Mouse (Mus musculus): ENCODE data around the gene Ganab. TPM values are rescaled to one million over a fixed set of nuclear protein-coding genes. Genes with fewer than 3 reads are reported as not detected.
"Not testable (repeated sequence)": the region's sequence is repeated elsewhere in the genome, so short reads cannot be mapped to it uniquely, and the experiment has no call there.

Ganab gene
- 114 and 118 TPM in 2 replicates for polyA plus RNA-seq (2016; fragmentation: Nextera tagmentation; extraction: Ambion mirVana)

DNA sequence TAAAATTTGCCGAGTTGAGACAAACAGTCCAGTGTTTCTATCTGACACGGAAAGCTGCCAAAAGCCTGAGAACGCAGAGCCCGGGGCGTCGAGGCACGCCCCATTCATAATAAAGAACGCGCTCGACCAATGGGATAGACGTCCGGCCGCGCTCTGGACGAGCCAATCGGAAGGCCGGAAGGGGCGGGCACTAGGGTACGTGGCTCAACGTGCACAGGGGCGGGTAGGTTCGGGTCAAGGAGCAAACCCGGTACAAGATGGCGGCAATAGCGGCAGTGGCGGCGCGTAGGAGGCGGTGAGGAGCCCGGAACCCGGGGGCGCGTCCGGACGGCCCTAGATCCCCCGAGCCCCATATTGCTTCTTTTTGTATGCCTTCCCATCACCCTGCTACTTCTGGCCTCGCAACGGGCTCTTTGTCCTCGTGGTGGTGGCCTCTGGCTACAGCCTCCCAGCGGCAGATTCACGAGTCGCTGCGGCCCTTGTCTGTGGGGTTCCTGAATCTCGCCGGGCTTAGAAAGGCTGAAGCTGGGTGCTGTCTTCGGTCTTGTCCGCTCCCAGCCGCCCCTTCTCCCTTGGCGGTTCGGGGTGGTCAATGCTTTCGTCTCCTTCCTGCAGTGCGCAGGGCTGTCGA, at the start of gene Ganab:
TSS of gene Ganab (plus strand) at position 207 of the 631 bp plus-strand sequence.
- Histone ChIP-seq H3K27me3 (no peaks in the 10 kb centered on the region), H3K4me1 (peaks cover 34% of the 10 kb centered on the region), H3K9me3 (replicated peaks) (no peaks in the 10 kb centered on the region), H3K36me3 (peaks cover 34% of the 10 kb centered on the region), H3K27ac (peak within 1 kb of the TSS; percentile 85), H3K9ac (peak within 1 kb of the TSS; percentile 90), H3K4me2 (replicated peaks) (peak within 1 kb of the TSS; percentile 80), H3K4me3 (peak within 1 kb of the TSS; percentile 86)
- peak; percentile 99 for ATAC-seq (ENCODE audit: low FRiP score)
- under 1% methylated on average over 53 of the region's 53 CpGs for WGBS

DNA sequence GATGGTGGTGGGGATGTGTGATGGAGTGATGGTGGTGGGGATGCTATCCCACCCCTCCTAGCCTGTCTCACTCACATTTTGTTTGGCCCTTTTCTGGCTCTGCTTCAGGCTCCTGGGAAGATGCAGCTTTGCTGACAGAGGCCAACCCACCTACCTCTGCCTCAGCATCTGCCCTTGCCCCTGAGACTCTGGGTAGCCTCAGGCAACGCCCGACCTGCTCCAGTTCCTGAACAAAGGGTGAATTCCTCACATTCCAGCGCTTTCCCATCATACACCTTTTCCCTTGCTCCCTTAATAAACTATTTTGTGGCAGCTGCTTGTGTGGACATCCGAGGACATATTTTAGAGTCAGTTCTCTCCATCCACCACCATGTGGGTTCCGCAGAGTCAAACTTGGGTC, 49.5 kb upstream of the Ganab start:
- H3K36me3 ChIP-seq, result peaks cover 34% of the 10 kb centered on the region
- no peaks in the 10 kb centered on the region for H3K9me3 ChIP-seq (replicated peaks)
- no peak overlapping the region for H3K4me3 ChIP-seq
- 81% methylated on average over 5 of the region's 5 CpGs for WGBS
- H3K27ac ChIP-seq, result no peak overlapping the region
- H3K4me2 ChIP-seq (replicated peaks), result no peak overlapping the region
- no peak overlapping the region for H3K9ac ChIP-seq
- no peaks in the 10 kb centered on the region for H3K27me3 ChIP-seq
- ATAC-seq (ENCODE audit: low FRiP score), result no peak
- no peaks in the 10 kb centered on the region for H3K4me1 ChIP-seq

DNA sequence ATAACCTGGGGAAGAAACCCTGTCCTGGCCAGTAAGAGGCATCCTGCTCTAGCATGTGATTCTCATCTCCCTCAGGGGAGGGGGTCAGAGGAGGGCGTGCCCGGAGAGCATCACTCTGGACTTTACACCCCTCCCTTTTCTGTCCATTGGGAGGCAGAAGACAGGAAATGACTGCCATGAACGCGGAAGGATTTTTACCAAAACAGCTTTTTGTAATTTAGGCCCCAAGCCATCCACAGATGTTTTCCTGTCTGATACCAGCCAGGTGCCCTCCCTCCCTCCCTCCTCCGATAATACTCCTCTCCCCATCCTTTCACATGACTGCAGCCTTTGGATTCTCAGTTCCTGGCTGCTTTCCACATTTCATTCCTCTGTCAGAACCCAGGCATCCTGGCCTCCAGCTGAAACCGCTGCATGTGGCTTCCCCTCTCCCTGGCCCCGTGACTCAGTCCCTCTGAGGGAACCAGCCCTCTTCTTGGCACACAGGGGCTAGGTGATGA, 47.4 kb upstream of the Ganab start, which contains the start of gene Lrrn4cl:
TSS of gene Lrrn4cl (plus strand) at position 367 of the 500 bp plus-strand sequence.
- Histone ChIP-seq H3K9me3 (replicated peaks) (no peaks in the 10 kb centered on the region), H3K36me3 (peaks cover 34% of the 10 kb centered on the region), H3K4me2 (replicated peaks) (no peak within 1 kb of the TSS), H3K4me3 (no peak within 1 kb of the TSS), H3K9ac (peak within 1 kb of the TSS; percentile 27; the same call in 1 of the 2 replicates), H3K27ac (0 out of 2 replicates have a peak within 1 kb of the TSS, but pooled peaks have one; percentile 5), H3K27me3 (no peaks in the 10 kb centered on the region), H3K4me1 (no peaks in the 10 kb centered on the region)
- 29% methylated on average over 7 of the region's 7 CpGs for WGBS
- ATAC-seq (ENCODE audit: low FRiP score), result no peak

DNA sequence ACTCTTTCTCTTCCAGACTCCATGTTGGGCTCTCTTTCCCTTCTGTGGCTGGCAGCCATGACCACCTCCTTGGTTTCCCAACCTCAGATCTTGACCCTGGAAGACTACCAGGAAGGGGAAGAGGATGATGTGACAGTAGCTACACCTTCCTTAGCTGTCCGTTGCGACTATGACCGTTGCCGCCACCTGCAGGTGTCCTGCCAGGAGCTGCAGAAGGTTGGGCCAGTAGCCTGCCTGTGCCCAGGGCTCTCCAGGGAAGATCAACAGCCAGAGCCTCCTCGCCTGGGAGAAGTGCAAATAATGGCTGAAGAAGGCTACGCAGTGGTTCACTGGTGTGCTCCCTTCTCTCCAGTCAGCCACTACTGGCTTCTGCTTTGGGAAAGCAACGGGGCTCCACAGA, 46.2 kb upstream of the Ganab start:
- no peak for ATAC-seq (ENCODE audit: low FRiP score)
- H3K4me3 ChIP-seq, result no peak overlapping the region
- H3K36me3 ChIP-seq, result peaks cover 22% of the 10 kb centered on the region
- H3K27ac ChIP-seq, result no peak overlapping the region
- no peaks in the 10 kb centered on the region for H3K27me3 ChIP-seq
- H3K4me2 ChIP-seq (replicated peaks), result no peak overlapping the region
- WGBS, result 48% methylated on average over 7 of the region's 7 CpGs
- no peaks in the 10 kb centered on the region for H3K9me3 ChIP-seq (replicated peaks)
- H3K9ac ChIP-seq, result no peak overlapping the region
- H3K4me1 ChIP-seq, result no peaks in the 10 kb centered on the region

DNA sequence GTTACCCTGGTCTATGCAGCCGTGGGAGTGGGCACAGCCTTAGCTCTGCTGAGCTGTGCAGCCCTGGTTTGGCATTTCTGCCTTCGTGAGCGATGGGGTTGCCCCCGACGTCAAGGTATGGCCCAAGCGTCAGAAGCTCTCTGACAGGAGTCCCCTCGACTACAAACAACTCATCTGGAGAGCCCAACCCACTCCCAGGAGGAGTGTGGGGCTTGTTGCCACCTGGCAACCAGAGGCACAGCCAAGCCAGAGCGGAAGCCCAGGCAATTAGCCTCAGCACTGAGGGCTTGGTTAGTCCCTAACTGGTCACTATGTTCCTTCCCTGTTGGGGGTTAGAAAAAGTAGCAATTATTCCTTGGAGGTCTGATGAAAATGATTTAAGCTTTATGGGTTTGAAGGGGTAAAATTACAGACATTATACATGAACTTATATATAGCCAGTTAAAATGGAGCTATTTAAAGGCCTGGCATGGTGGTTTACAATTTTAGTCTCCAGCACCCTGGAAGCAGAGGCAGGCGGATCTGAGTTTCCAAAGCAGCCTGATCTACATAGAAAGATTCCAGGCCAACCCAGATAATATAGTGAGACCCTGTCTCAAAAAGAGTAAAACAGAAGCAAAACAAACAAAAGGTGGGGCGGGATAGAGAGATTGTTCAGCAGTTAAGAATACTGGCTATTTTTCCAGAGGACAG, 45.5 kb upstream of the Ganab start:
- ATAC-seq (ENCODE audit: low FRiP score), result no peak
- H3K9me3 ChIP-seq (replicated peaks), result no peaks in the 10 kb centered on the region
- peaks cover 15% of the 10 kb centered on the region for H3K36me3 ChIP-seq
- no peaks in the 10 kb centered on the region for H3K27me3 ChIP-seq
- H3K9ac ChIP-seq, result no peak overlapping the region
- no peaks in the 10 kb centered on the region for H3K4me1 ChIP-seq
- WGBS, result 67% methylated on average over 10 of the region's 10 CpGs
- H3K4me2 ChIP-seq (replicated peaks), result no peak overlapping the region
- H3K27ac ChIP-seq, result no peak overlapping the region
- no peak overlapping the region for H3K4me3 ChIP-seq

DNA sequence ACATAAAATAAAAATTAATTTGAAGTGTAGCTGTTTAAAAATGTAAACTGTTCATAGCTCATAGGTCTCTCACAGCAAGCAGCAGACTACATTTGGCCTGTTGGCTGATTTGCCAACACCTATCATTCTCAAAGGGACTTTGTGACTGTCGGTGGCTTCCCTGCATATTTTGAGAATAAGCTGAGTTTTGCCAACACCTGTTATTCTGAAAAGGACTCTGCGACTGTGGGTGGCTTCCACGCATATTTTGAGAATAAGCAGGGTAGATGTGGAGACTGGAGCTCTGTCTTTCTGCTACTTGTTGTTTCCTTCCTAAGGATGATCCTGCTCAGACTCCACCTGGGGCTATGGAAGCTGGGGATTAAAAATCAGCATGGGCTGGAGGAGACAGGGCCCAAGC, 44.8 kb upstream of the Ganab start:
- ATAC-seq (ENCODE audit: low FRiP score), result no peak
- Histone ChIP-seq H3K9ac (no peak overlapping the region), H3K9me3 (replicated peaks) (no peaks in the 10 kb centered on the region), H3K4me3 (no peak overlapping the region), H3K27me3 (no peaks in the 10 kb centered on the region), H3K4me1 (no peaks in the 10 kb centered on the region), H3K27ac (no peak overlapping the region), H3K36me3 (peaks cover 8% of the 10 kb centered on the region), H3K4me2 (replicated peaks) (no peak overlapping the region)
- 83% methylated on average over 3 of the region's 3 CpGs for whole genome bisulfite sequencing

DNA sequence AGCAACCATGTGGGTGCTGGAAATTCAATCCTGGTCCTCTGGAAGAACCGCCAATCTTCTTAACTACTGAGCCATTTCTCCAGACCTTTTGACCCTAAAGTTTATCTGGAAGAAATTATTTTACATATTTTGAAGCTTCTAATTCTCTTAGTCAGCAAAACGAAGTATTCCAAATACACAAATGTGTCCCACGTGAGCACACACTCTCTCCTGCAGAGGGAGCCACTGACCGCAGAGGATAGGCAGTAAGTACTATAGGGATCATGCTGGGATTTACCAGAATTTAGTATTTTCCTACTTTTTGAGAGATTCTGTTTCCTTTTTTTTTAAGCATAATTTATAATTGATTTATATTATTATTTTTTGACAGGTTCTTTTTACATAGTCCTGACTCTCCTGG, 40.2 kb upstream of the Ganab start:
- no peak for ATAC-seq (ENCODE audit: low FRiP score)
- Histone ChIP-seq H3K27ac (no peak overlapping the region), H3K4me1 (no peaks in the 10 kb centered on the region), H3K4me3 (no peak overlapping the region), H3K4me2 (replicated peaks) (no peak overlapping the region), H3K36me3 (no peaks in the 10 kb centered on the region), H3K9ac (no peak overlapping the region), H3K9me3 (replicated peaks) (no peaks in the 10 kb centered on the region), H3K27me3 (no peaks in the 10 kb centered on the region)
- 38% methylated on average over 4 of the region's 4 CpGs for WGBS

DNA sequence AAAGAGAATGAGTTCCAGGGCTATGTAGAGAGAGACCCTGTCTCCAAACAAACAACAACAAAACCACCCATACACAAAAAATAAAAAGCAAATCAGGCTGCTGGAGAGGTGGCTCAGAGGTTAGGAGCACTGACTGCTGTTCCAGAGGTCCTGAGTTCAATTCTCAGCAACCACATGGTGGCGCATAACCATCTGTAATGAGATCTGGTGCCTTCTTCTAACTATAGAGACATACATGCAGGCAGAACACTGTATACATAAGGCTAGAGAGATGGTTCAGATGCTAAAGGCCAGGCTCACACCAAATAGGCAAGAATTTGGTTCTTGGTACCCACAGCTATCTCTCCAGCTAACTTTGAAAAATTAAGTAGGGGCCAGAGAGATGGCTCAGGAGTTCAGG, 38.9 kb upstream of the Ganab start:
- H3K4me1 ChIP-seq, result no peaks in the 10 kb centered on the region
- H3K9me3 ChIP-seq (replicated peaks), result no peaks in the 10 kb centered on the region
- no peaks in the 10 kb centered on the region for H3K27me3 ChIP-seq
- H3K27ac ChIP-seq, result no peak overlapping the region
- no peak for ATAC-seq (ENCODE audit: low FRiP score)
- no peak overlapping the region for H3K4me2 ChIP-seq (replicated peaks)
- H3K36me3 ChIP-seq, result no peaks in the 10 kb centered on the region
- no peak overlapping the region for H3K4me3 ChIP-seq
- no peak overlapping the region for H3K9ac ChIP-seq
- WGBS, result 30% methylated on average over 1 of the region's 1 CpGs

DNA sequence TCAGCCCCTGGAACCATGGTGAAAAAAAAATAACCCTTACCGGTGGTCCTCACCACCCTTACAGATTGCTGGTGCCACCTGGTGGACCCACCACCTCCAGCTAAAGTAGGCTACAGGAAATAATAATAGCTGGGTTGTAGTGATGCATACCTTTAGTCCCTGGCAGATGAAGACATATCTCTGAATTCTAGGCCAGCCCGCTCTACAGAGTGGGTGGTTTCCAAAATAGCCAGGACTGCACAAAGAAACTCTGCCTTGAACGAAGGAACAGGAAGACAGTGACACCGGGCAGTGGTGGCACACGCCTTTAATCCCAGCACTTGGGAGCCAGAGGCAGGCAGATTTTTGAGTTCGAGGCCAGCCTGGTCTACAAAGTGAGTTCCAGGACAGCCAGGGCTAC, 33.6 kb upstream of the Ganab start:
- no peak overlapping the region for H3K27ac ChIP-seq

DNA sequence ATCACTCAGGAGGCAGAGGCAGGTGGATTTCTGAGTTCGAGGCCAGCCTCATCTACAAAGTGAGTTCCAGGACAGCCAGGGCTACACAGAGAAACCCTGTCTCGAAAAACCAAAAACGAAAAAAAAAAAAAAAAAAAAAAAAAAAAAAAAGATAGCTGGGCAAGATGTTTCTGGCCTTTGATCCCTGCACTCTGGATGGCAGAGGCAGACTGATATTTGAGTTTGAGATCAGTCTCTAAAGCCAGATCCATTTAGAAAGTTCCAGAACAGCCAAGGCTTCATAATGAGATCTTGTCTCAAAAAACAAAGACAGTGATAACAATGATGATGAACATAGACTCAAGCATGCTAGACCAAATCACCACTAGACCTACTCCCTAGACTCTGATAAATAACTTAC, 27.5 kb upstream of the Ganab start:
- H3K27ac ChIP-seq; H3K27me3 ChIP-seq; H3K4me1 ChIP-seq; H3K9ac ChIP-seq; H3K4me3 ChIP-seq; ATAC-seq (ENCODE audit: low FRiP score); H3K9me3 ChIP-seq (replicated peaks): not testable (repeated sequence)
- H3K4me2 ChIP-seq (replicated peaks), result peak overlapping the region; percentile 83; the same call in 1 of the 2 replicates
- H3K36me3 ChIP-seq, result peaks cover 23% of the 10 kb centered on the region
- 73% methylated on average over 3 of the region's 3 CpGs for WGBS

More for the DNA sequence above, 33.6 kb upstream of the Ganab start:
- no peak for ATAC-seq (ENCODE audit: low FRiP score)
- H3K9ac ChIP-seq, result no peak overlapping the region
- no peak overlapping the region for H3K4me2 ChIP-seq (replicated peaks)
- 80% methylated on average over 6 of the region's 6 CpGs for WGBS
- no peaks in the 10 kb centered on the region for H3K9me3 ChIP-seq (replicated peaks)
- H3K27me3 ChIP-seq, result no peaks in the 10 kb centered on the region
- no peak overlapping the region for H3K4me3 ChIP-seq
- H3K36me3 ChIP-seq, result no peaks in the 10 kb centered on the region
- H3K4me1 ChIP-seq, result no peaks in the 10 kb centered on the region

DNA sequence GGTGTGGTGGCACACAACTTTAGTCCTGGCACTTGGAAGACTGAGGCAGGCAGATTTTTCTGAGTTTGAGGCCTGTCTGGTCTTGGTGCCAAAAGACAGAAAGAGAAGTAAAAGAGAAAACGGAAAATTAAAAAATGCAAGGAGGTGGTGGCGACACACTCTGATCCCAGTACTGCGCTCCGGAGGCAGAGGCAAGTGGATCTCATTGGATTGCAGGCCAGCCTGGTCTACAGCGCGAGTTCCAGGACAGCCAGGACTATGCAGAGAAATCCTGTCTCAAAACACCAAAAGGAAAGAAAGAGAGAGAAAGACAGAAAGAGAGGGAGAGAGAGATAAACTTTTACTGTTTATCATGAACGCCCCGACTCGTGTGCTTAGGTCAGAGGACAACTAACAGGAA, 27.0 kb upstream of the Ganab start:
- H3K4me1 ChIP-seq, result peaks cover 6% of the 10 kb centered on the region
- H3K36me3 ChIP-seq, result peaks cover 28% of the 10 kb centered on the region
- no peaks in the 10 kb centered on the region for H3K9me3 ChIP-seq (replicated peaks)
- 66% methylated on average over 9 of the region's 9 CpGs for WGBS
- H3K4me2 ChIP-seq (replicated peaks), result peak overlapping the region; percentile 83
- H3K27ac ChIP-seq, result peak overlapping the region; percentile 74
- peak overlapping the region; percentile 72 for H3K4me3 ChIP-seq
- H3K27me3 ChIP-seq, result no peaks in the 10 kb centered on the region
- H3K9ac ChIP-seq, result peak overlapping the region; percentile 84
- peak; percentile 56 for ATAC-seq (ENCODE audit: low FRiP score)

DNA sequence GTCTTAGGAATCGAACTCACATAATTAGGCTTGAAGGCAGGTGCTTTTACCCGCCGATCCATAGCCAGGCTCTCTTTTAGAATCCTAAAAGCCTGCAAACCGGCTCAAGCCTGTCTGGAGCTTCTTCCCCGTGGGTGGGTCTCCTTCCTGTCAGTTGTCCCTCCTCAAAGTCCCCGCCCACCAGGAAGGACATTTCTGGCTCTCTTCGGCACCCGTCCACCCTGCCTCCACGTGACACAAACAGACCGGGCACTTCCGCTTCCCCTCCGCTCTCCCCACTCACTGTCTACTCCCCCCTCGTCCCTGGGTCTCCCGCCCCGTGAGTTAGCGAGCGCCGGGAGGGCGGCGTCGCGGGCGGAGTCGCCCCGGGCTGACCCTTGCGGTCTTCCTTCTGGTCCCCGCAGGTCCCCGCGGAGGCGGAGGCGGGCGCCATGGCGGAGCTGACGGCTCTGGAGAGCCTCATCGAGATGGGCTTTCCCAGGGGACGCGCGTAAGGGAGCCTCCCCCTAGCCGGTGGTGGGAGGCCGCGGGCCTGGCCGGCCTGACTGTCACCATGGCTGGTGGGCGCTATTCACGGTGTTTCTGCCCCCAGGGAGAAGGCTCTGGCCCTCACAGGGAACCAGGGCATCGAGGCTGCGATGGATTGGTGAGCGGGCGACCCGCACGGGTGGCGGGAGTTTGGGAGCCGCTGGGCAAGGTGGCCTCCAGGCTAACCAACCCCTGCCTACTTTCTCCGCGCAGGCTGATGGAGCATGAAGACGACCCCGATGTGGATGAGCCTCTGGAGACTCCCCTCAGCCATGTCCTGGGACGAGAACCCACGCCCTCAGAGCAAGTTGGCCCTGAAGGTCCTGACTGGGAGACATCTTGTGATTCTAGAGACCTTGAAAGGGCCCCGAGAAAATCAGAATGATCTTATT, 26.3 kb upstream of the Ganab start, which contains the start of gene Ubxn1:
TSS of gene Ubxn1 (plus strand) at position 230 of the 920 bp plus-strand sequence.
- Histone ChIP-seq H3K36me3 (peaks cover 34% of the 10 kb centered on the region), H3K9ac (peak within 1 kb of the TSS; percentile 84), H3K9me3 (replicated peaks) (no peaks in the 10 kb centered on the region), H3K27ac (peak within 1 kb of the TSS; percentile 74), H3K4me3 (peak within 1 kb of the TSS; percentile 72), H3K27me3 (no peaks in the 10 kb centered on the region), H3K4me2 (replicated peaks) (peak within 1 kb of the TSS; percentile 83), H3K4me1 (peaks cover 6% of the 10 kb centered on the region)
- 1% methylated on average over 56 of the region's 59 CpGs for WGBS
- ATAC-seq (ENCODE audit: low FRiP score), result peak; percentile 97

Data from hindbrain, embryonic 12.5 days (tissue).